Mouse (Mus musculus) hindbrain, embryonic 13.5 days (tissue): ENCODE results near the gene Otulinl. TPM values are rescaled to one million over a fixed set of nuclear protein-coding genes. Genes with fewer than 3 reads are reported as not detected.
A peak's percentile ranks its signal among the peaks of the same experiment; 100 is the strongest.

Experiments
- ATAC-seq: fragments of 200-750 bp; cut with Nextera tagmentation; 2 replicates; pipeline ENCODE4 v1.8.0; 2017; ENCODE audit warnings: moderate TSS enrichment; ENCODE audit not compliant: low FRiP score
- H3K27ac ChIP-seq: fragments of 300-500 bp; sonication (generic); 2 replicates; pipeline ENCODE4 v1.5.1; 2015; ENCODE audit warnings: inconsistent platforms, mild to moderate bottlenecking, moderate library complexity
- H3K27me3 ChIP-seq: fragments of 300-500 bp; sonication (generic); 2 replicates; pipeline ENCODE4 v1.6.1; 2015; ENCODE audit warnings: mild to moderate bottlenecking, inconsistent platforms
- H3K36me3 ChIP-seq: fragments of 300-500 bp; sonication (generic); 2 replicates; pipeline ENCODE4 v1.6.1; 2015; ENCODE audit warnings: mild to moderate bottlenecking, inconsistent platforms
- H3K4me1 ChIP-seq: fragments of 300-500 bp; sonication (generic); replicated peaks from 2 replicates; pipeline ENCODE4 v1.6.1; 2015; ENCODE audit warnings: inconsistent platforms
- H3K4me2 ChIP-seq: fragments of 300-500 bp; sonication (generic); 2 replicates; pipeline ENCODE4 v1.6.1; 2015; ENCODE audit warnings: inconsistent platforms, mild to moderate bottlenecking, moderate library complexity
- H3K4me3 ChIP-seq: fragments of 300-500 bp; sonication (generic); 2 replicates; pipeline ENCODE4 v1.5.1; 2015; ENCODE audit warnings: mild to moderate bottlenecking, inconsistent platforms
- H3K9ac ChIP-seq: fragments of 300-500 bp; sonication (generic); 2 replicates; pipeline ENCODE4 v1.6.1; 2015; ENCODE audit warnings: mild to moderate bottlenecking, inconsistent platforms
- H3K9me3 ChIP-seq: fragments of 300-500 bp; sonication (generic); 2 replicates; pipeline ENCODE4 v1.6.1; 2016; ENCODE audit warnings: inconsistent platforms
- WGBS: fragments of 180-500 bp; shearing (Covaris S2); methylation state at CpG from one replicate; pipeline ENCODE4 v1.1.7; 2015; 5-methylcytosine and 5-hydroxymethylcytosine counted together
- polyA plus RNA-seq: library from polyadenylated mRNA; unstranded; fragments of >200 nt; fragmentation: Nextera tagmentation; extraction: Ambion mirVana; gene quantifications from 2 replicates; pipeline ENCODE4 v1.2.1, GENCODE M21; 2015

Gene Otulinl
- polyA plus RNA-seq, 1 experiment from 2014 or later: 14.3 TPM

DNA sequence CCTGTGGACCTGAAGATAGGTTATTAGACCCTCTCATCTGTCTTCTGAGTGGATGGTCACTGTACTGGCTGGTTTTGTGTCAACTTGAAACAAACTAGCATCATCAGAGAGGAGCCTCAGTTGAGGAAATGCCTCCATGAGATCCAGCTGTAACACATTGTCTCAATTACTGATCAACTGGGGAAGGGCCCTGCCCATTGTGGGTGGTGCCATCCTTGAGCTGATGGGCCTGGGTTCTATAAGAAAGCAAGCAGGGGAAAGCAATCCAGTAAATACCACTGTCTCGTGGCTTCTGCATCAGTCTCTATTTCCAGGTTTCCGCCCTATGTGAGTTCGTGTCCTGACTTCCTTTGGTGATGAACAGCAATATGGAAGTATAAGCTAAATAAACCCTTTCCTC is 36.1 kb downstream of the Otulinl start:
- no peaks in the 10 kb centered on the region for H3K9me3 ChIP-seq
- no peaks in the 10 kb centered on the region for H3K27me3 ChIP-seq
- no peaks in the 10 kb centered on the region for H3K36me3 ChIP-seq
- 93% methylated on average over 3 of the region's 3 CpGs for WGBS
- no peak overlapping the region for H3K27ac ChIP-seq
- H3K4me2 ChIP-seq: no peak overlapping the region
- no peak overlapping the region for H3K4me3 ChIP-seq
- H3K9ac ChIP-seq: no peak overlapping the region
- ATAC-seq: no peak
- no peaks in the 10 kb centered on the region for H3K4me1 ChIP-seq

GRCm38 (mm10) chr15:27642895-27643294 is 38.5 kb downstream of the Otulinl start:
- no peak overlapping the region for H3K4me3 ChIP-seq
- no peak overlapping the region for H3K4me2 ChIP-seq
- no peaks in the 10 kb centered on the region for H3K4me1 ChIP-seq
- H3K27ac ChIP-seq: no peak overlapping the region
- no peak for ATAC-seq
- H3K36me3 ChIP-seq: no peaks in the 10 kb centered on the region
- H3K9me3 ChIP-seq: no peaks in the 10 kb centered on the region
- no peaks in the 10 kb centered on the region for H3K27me3 ChIP-seq
- 85% methylated on average over 3 of the region's 3 CpGs for WGBS
- H3K9ac ChIP-seq: no peak overlapping the region

DNA sequence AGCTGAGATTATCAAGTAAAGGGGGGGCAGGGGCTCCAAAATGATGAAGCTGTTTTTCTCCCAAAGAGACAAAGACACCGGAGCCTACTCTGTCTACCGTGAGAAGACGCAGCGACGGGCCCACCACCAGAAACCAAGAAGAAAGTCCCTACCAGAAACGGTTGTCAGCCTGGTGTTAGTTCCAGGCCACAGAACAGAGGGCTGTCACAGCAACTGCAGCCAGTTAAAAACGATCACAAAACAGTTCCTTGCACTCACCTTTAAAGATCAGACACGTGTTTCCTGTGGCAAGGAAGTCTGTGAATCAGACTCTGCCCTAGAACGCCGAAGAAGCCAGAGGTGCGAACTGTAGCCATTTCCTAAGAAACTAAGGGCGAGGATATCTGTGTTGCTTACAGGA is 40.2 kb downstream of the Otulinl start:
- WGBS: 77% methylated on average over 12 of the region's 12 CpGs
- H3K4me3 ChIP-seq: no peak overlapping the region
- no peaks in the 10 kb centered on the region for H3K36me3 ChIP-seq
- ATAC-seq: no peak
- no peak overlapping the region for H3K27ac ChIP-seq
- H3K9me3 ChIP-seq: no peaks in the 10 kb centered on the region
- H3K27me3 ChIP-seq: no peaks in the 10 kb centered on the region
- no peak overlapping the region for H3K9ac ChIP-seq
- H3K4me2 ChIP-seq: no peak overlapping the region
- no peaks in the 10 kb centered on the region for H3K4me1 ChIP-seq

- H3K27me3 ChIP-seq: no peaks in the 10 kb centered on the region
- H3K36me3 ChIP-seq: no peaks in the 10 kb centered on the region
- H3K4me1 ChIP-seq: peaks cover 14% of the 10 kb centered on the region
- WGBS: 82% methylated on average over 8 of the region's 8 CpGs
- no peak for ATAC-seq
- no peak overlapping the region for H3K4me3 ChIP-seq
- H3K4me2 ChIP-seq: no peak overlapping the region
- H3K27ac ChIP-seq: no peak overlapping the region
- no peaks in the 10 kb centered on the region for H3K9me3 ChIP-seq
- no peak overlapping the region for H3K9ac ChIP-seq
Observed at GRCm38 (mm10) chr15:27633941-27634900, 47.2 kb downstream of the Otulinl start.

- no peaks in the 10 kb centered on the region for H3K9me3 ChIP-seq
- ATAC-seq: peak; percentile 99
- H3K4me2 ChIP-seq: peak within 1 kb of the TSS; percentile 85
- H3K4me1 ChIP-seq: peaks cover 29% of the 10 kb centered on the region
- H3K4me3 ChIP-seq: peak within 1 kb of the TSS; percentile 87
- peak within 1 kb of the TSS; percentile 78 for H3K27ac ChIP-seq
- peaks cover 6% of the 10 kb centered on the region for H3K36me3 ChIP-seq
- H3K27me3 ChIP-seq: no peaks in the 10 kb centered on the region
- peak within 1 kb of the TSS; percentile 84 for H3K9ac ChIP-seq
- 5% methylated on average over 56 of the region's 56 CpGs for WGBS
Observed at GRCm38 (mm10) chr15:27630601-27631383, 50.6 kb downstream of the Otulinl start, which contains the start of gene Otulin. Gene Otulin (minus strand): TSS chr15:27630693.

DNA sequence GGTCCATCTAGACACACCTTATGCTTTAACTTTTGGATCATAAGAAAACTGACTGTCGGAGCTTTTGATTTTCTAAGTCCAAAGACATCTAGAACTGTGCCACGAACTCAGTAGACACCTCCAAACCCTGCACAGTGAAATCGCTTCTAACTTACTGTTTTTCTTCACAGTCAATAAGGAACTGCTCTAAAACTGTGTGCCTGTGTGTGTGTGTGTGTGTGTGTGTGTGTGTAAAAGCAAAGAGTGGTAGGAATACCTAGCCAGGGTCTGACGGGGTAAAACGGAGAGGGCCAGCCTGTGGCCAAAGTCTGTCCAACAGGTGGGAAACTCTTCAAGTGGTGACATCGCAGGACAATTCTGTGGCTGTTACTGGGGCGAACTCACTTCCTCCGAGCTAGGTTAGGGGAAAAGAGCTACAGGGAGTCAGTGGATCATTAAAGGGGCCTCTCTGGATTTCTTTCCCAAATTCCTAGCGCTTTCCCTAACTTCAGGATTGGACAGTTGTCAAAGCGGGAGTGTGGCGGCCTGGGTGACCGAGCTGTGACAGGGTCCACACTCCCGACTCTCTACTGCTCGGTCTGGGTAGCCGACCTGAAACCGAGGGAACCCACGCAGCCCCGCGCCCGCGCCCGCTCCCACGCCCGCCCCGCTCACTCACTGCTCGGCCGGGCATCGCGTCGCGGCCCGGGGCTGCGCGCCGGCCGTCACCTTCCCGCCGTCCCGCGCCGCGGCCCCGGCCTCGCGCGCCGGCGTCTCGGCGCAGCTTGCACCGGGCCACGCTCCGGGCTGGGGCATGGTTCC is 51.4 kb downstream of the Otulinl start:
- no peaks in the 10 kb centered on the region for H3K9me3 ChIP-seq
- WGBS: 3% methylated on average over 53 of the region's 53 CpGs

GRCm38 (mm10) chr15:27629046-27629445 is 52.3 kb downstream of the Otulinl start:
- Histone ChIP-seq H3K4me1 (peaks cover 29% of the 10 kb centered on the region), H3K36me3 (peaks cover 11% of the 10 kb centered on the region), H3K4me3 (peak overlapping the region; percentile 87), H3K9ac (no peak overlapping the region; the same call in 1 of the 2 replicates), H3K27ac (no peak overlapping the region), H3K9me3 (no peaks in the 10 kb centered on the region), H3K27me3 (no peaks in the 10 kb centered on the region), H3K4me2 (peak overlapping the region; percentile 85)
- WGBS: 92% methylated on average over 4 of the region's 4 CpGs
- ATAC-seq: no peak

More for the DNA sequence above, 51.4 kb downstream of the Otulinl start:
- Histone ChIP-seq H3K36me3 (peaks cover 11% of the 10 kb centered on the region), H3K4me1 (peaks cover 29% of the 10 kb centered on the region), H3K9ac (peak overlapping the region; percentile 84), H3K27ac (peak overlapping the region; percentile 23; the same call in 1 of the 2 replicates), H3K4me2 (peak overlapping the region; percentile 85), H3K27me3 (no peaks in the 10 kb centered on the region), H3K4me3 (peak overlapping the region; percentile 87)
- ATAC-seq: peak; percentile 80; the same call in 1 of the 2 replicates

GRCm38 (mm10) chr15:27627794-27628193 is 53.6 kb downstream of the Otulinl start:
- peaks cover 29% of the 10 kb centered on the region for H3K4me1 ChIP-seq
- no peak overlapping the region for H3K27ac ChIP-seq
- 95% methylated on average over 9 of the region's 9 CpGs for WGBS
- H3K4me3 ChIP-seq: no peak overlapping the region
- peaks cover 17% of the 10 kb centered on the region for H3K36me3 ChIP-seq
- no peak overlapping the region for H3K4me2 ChIP-seq
- no peaks in the 10 kb centered on the region for H3K9me3 ChIP-seq
- H3K27me3 ChIP-seq: no peaks in the 10 kb centered on the region
- ATAC-seq: no peak
- no peak overlapping the region for H3K9ac ChIP-seq

DNA sequence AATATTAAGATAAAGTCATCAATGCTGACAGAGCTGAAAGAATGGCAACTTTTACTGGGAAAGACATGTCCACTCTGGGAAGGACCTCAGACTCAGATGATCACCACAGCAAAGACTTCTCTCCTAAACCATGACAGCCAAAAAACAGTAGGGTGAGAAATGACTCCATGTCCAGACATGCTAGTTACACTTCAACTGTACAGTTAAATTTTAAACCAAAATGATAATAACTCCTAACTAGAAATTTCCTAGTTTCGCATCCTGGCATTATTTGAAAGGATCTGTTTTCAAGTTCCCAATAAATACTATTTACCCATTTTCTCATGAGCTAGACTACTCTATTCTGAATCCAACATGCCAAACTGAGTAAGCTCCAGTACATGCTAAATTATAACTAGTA is 55.1 kb downstream of the Otulinl start:
- WGBS: 94% methylated on average over 1 of the region's 1 CpGs
- H3K4me1 ChIP-seq: peaks cover 28% of the 10 kb centered on the region
- no peak overlapping the region for H3K27ac ChIP-seq
- H3K4me3 ChIP-seq: no peak overlapping the region
- no peak for ATAC-seq
- H3K27me3 ChIP-seq: no peaks in the 10 kb centered on the region
- H3K4me2 ChIP-seq: no peak overlapping the region
- H3K9me3 ChIP-seq: no peaks in the 10 kb centered on the region
- peaks cover 25% of the 10 kb centered on the region for H3K36me3 ChIP-seq
- no peak overlapping the region for H3K9ac ChIP-seq

DNA sequence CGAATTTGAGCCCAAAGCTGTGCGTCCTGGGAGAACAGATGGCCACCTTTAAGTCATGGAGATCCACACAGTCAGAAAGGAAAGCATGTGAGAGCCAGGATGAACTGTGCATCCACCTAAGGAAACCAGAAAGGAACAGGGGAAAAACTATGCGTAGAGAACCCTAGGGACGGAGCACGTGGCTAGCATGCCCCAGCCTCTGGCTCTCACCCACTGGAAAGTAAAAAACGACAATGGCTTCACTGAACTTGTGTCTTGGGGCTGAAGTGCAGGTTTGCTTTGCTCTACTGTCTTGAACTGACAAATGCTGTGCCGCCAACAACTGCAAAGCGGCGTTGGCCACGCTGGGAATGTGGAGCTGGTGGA is 55.5 kb downstream of the Otulinl start:
- Histone ChIP-seq H3K36me3 (peaks cover 29% of the 10 kb centered on the region), H3K9me3 (no peaks in the 10 kb centered on the region), H3K9ac (no peak overlapping the region), H3K4me2 (no peak overlapping the region), H3K27me3 (no peaks in the 10 kb centered on the region), H3K4me1 (peaks cover 24% of the 10 kb centered on the region), H3K27ac (no peak overlapping the region), H3K4me3 (no peak overlapping the region)
- ATAC-seq: no peak
- WGBS: 84% methylated on average over 10 of the region's 10 CpGs

DNA sequence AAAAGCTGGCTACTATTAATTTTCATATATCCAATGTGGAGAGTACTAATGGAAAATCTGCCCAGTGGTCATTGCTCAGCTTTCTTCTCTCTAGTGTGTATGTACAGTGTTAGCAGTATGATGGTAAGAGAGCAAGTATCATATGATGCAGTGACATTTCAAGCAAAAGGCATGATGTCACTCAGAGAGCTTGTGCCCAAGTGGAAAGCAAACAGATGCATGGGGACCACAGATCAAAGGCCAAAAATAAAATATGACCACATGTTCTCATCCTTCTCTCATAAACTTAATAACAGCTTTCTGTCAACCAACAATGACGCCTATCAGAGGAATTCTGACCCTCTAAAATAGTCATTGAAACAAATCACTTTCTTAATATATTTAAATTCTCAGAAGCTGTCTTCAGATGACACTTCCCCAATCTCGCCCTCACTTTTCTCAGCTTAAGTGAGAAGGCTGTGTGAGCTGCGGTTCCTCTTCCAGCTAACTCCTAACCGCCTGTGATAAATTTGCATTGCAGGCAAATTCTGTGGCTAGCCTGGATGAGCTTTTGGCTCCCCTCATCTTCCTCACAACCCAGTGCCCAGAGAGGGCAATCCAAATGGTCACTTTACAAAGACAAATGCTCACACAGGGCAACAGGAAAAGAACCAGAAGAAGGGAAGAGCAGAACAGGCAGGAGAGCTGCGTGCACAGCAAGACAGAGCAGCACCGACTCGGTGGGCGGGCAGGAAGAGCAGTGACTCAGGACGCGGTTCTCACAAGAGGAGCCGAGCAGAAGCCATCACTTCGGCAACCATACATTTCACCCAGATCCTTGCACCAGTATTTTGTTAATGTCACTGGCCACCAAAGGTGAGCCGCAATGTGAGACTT is 56.1 kb downstream of the Otulinl start:
- Histone ChIP-seq H3K36me3 (peaks cover 30% of the 10 kb centered on the region), H3K9ac (no peak overlapping the region), H3K4me3 (no peak overlapping the region), H3K27ac (no peak overlapping the region), H3K9me3 (no peaks in the 10 kb centered on the region), H3K4me1 (peaks cover 24% of the 10 kb centered on the region), H3K27me3 (no peaks in the 10 kb centered on the region), H3K4me2 (no peak overlapping the region)
- whole genome bisulfite sequencing: 93% methylated on average over 13 of the region's 13 CpGs
- ATAC-seq: no peak
